Mouse (Mus musculus) WW6 (cell line): ENCODE measurements around the gene Klhl31.

Experiments
- DNase-seq: peaks from one replicate; pipeline ENCODE4 v3.0.0-alpha.2; 2013; ENCODE audit warnings: low read depth, low spot score

The Klhl31 gene

DNA sequence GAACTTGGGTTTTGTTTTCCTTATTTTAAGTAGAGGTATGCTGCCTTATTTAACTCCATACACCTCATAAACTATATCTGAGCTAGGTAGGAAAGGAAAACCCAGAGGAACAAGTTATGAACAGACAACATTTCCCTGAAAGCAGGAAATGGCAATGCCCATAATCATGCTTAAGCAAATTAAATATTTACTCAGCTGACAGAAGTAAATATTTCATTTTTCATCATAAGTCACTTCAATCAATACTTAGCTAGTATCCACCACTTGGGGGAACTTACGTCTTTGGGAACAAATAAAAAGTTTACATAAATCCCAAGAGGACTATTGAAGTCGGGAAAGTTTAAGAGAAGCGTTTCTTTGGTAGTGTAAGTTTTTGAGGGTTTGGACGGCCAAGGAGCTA lies 67.2 kb downstream of the Klhl31 start:
- no peak for DNase-seq

- DNase-seq, result no peak
Measured at GRCm38 (mm10) chr9:77704108-77704507, 67.8 kb downstream of the Klhl31 start.

DNA sequence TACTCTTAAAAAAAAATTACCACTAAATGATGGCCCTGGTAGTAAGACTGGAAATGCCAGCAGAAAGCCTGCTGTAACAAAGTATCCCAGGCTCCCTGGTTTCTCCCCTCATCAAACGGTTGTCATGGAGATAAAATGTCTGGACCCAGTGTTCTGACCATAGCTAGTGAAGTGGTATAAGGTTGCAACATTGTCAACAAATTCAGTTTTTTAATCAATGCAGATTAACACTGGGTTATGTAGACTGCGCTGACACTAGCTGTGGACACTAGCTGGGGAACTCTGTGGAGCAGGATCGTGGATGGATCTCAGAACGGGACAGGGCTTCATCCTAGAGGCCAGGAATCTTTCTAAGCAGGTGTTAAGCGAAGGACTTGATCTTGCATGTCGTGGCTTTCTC lies 70.2 kb downstream of the Klhl31 start:
- DNase-seq, result no peak

- DNase-seq, result no peak
Measured at GRCm38 (mm10) chr9:77707433-77708139, 71.3 kb downstream of the Klhl31 start.

GRCm38 (mm10) chr9:77708950-77709349 lies 72.7 kb downstream of the Klhl31 start:
- DNase-seq, result no peak
